Mouse (Mus musculus): ENCODE data around the gene Tmem140. TPM values are rescaled to one million over a fixed set of nuclear protein-coding genes. Genes with fewer than 3 reads are reported as not detected.

Tmem140 gene
- total RNA-seq, 1 experiment from 2014 or later, result 4.9 TPM

DNA sequence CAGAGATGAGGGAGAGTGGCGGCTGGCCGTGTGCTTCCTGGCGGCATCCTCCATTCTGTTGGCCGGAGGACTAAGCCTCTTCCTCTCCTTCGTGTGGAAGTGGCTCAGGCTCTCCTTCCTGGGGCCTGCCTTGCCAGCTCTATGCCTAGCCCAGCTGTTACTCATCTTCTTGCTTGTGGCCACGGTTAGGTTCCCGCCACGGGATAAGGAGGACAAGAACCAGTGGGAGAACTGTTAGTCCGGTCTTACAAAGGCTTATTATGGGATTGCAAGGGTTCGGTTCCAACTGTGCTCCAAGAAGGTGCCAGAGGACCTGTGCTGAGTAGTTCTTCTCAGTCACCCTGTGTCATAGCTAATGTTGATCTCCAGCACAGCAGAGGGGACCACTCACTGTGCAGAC lies 9.9 kb downstream of the Tmem140 start:
- no peak for ATAC-seq (replicated peaks in 1 of 2; ENCODE audit: insufficient read depth in 1 of 2, low FRiP score in 2 of 2, low TSS enrichment in 1 of 2, low read depth in 1 of 2, poor library complexity in 2 of 2, severe bottlenecking in 2 of 2)

DNA sequence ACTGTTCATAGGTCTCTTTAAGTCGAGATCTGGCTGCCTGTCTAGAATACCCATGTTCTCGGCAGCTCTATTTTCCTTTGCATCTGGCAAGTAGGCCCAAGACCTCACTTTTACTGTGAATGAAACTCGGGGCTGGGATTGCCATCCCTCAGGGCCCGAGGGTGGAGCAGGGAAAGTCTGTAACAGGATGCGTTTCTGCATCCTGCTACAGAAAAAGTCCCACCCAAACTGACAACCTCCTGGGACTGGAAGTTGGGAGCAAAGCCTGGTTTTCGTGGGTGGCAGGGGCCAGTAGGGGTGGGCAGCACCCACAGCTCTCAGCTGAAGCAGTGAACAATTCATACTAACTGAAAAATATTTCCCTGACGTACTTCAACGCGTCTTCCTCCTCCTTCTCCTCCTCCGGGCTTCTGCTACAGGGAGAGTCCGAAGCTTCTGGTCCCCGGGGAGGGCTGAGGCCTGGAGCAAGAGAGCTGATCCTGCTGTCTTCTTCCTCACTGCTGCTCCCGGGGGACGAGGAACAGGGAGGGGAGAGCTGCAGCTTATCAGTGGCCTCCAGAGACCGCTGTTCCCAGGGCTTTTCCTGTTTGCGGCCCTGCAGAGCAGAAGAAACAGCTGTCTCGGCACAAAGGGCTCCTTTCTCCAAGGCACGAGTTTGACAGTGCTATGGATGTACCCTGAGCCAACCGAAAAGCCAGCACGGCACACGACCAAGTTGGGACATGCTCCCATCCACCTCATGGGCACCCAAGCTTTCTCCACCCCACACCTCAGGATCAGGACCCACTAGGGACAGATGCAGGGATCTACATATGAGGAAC lies 11.4 kb downstream of the Tmem140 start:
- peak; percentile 5 to 11; a peak in 2 of 4 replicates for ATAC-seq (replicated peaks in 1 of 2; ENCODE audit: insufficient read depth in 1 of 2, low FRiP score in 2 of 2, low TSS enrichment in 1 of 2, low read depth in 1 of 2, poor library complexity in 2 of 2, severe bottlenecking in 2 of 2)

DNA sequence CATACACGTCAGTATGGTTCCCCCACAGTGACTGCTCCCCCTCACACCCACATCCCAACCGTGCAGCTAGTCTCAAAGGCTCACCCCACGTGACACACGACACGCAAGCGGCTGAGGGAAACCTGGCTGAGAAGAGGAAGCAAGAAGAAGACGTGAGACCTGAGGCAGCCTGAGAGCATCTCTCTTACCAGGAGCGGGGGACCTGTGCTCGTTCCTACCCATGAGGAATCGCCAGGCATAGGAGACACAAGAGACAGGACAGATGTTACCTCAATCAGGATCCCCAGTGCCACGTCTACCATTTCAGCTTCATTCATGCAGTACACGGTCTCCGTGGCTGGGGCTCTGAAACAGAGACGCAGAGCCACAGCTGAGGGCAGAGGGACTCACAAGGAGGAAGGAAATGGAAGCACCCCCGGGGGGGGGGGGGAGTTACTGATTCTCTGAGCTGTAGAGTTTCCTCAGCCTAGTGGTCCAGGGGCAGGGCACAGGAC lies 12.4 kb downstream of the Tmem140 start:
- peak; percentile 46 to 58 for ATAC-seq (replicated peaks in 1 of 2; ENCODE audit: insufficient read depth in 1 of 2, low FRiP score in 2 of 2, low TSS enrichment in 1 of 2, low read depth in 1 of 2, poor library complexity in 2 of 2, severe bottlenecking in 2 of 2)

DNA sequence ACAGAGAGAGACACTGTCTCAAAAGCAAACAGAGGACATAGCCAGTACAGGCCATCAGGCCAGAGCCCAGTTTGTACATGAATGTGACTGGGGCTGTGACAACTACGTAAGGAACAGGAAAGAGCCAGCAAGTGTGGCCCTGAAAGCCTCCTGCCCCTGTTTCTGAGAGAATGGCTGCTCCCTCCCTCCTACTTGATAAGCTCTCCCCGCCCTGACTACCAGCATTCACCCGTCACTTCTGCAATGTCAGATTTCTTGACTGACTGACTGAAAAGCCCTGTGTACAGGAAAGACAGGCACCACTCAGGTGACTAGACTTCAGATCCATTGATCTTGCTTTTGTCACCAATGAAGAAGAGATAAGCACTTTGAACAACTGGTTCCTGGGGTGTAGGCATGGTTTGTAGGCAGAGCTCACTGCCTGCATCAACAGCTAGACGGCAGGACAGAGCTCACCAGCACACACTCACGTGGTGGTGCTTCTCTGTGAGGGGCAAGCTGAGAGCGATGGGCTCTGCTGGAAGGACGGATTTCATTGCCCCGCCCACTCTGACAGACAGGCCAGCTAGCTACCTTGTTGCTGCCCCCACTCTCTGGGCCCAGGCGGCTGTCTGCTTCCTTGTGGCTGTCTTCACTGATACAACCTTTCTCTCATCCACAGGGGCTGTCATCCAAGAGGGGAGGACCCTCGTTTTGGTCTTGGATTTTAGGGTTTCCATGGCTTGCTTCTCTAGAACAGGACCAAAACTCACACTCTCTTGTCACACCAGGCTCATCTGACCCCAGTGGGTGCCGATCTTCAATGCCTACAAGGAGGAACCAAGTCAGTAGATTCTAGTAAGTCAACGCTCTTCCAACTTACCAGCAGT lies 13.3 kb downstream of the Tmem140 start:
- ATAC-seq (replicated peaks in 1 of 2; ENCODE audit: insufficient read depth in 1 of 2, low FRiP score in 2 of 2, low TSS enrichment in 1 of 2, low read depth in 1 of 2, poor library complexity in 2 of 2, severe bottlenecking in 2 of 2), result no peak

DNA sequence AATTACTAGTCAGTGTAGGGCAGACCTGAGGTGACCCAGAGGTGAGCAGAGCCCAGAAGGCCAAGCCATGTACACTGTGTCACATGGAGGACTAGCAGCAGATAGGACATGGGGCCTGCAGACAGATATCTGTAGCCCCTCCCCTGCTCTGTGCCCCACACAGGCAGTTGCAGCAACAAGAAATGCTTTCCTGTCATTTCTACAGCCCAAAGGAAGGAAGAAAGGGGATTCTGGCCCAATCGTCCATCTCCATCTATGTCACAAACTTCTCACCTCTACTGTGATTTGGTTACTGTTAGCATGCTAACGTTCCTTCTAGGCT lies 13.8 kb downstream of the Tmem140 start:
- ATAC-seq (replicated peaks in 1 of 2; ENCODE audit: insufficient read depth in 1 of 2, low FRiP score in 2 of 2, low TSS enrichment in 1 of 2, low read depth in 1 of 2, poor library complexity in 2 of 2, severe bottlenecking in 2 of 2), result no peak

DNA sequence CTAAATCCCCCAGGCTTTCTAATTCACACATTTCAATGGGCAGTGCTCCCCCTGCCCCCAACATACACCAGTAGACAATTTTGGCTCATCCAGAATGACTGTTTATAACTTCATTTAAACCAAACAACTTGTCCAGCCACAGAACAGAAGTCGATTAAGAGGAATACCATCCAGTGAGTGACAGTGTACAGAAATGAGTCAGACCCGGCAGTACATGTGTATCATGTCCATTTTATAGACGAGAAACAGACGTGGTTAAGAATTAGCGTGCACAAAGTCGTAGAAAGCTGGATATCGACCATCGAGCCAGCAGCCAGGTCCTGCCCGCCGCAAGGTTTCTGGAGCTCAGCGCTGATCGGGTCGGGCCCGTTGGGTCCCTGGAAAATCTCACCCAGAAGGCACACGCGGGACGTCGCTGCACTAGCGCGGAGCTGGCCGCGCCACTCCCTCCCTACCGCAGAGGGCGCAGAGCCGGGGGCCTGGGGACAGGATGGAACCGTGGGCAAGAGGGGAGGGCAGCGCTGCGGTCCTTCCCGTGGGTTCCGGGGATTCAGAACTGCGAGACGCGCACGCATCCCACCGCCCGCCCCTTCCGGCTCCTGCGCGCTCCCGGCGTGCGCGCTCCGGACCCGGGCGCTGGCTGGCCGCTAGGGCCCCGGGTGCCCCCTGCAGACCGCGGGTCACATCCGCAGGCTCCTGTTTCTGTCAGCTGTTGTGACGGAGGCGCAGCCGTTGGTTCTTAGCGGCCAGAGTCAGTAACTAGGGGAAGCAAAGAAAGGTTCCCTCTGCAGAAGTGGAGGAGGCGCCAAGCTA lies 14.8 kb downstream of the Tmem140 start, which contains the start of gene Cyren:
Cyren (minus strand) TSS at position 552 of the 813 bp plus-strand sequence.
- peak; percentile 66 to 73 for ATAC-seq (replicated peaks in 1 of 2; ENCODE audit: insufficient read depth in 1 of 2, low FRiP score in 2 of 2, low TSS enrichment in 1 of 2, low read depth in 1 of 2, poor library complexity in 2 of 2, severe bottlenecking in 2 of 2)

DNA sequence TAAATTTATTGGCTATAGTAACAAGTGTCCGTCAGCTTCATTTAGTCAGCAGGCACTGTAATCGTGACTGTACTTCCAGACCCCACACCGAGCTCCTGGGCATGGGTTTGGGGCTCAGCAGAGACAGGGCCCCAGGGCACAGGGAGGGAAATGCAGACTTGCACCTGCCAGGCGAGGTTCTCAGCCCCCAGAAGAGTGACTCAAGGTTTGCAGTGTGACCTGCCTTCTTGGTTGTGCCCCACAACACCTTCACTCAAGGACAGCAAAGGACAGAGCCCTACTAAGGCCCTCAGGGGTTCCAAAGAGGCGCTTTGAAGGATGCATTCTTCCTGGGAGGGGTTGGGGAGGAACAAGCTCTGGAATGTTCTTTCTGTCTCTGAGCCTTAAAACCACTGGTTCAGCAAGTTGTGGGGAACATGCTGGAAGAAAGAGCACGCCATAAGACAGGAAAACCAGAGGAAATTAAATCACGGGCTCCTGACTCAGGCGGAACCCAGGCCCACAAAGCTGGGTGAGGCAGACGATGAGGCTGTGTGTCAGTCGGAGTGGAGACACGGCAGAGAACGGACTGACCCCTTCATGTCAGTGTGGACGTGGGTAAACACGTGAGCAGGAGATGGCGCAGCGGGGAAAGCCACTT lies 16.3 kb downstream of the Tmem140 start:
- no peak for ATAC-seq (replicated peaks in 1 of 2; ENCODE audit: insufficient read depth in 1 of 2, low FRiP score in 2 of 2, low TSS enrichment in 1 of 2, low read depth in 1 of 2, poor library complexity in 2 of 2, severe bottlenecking in 2 of 2)

DNA sequence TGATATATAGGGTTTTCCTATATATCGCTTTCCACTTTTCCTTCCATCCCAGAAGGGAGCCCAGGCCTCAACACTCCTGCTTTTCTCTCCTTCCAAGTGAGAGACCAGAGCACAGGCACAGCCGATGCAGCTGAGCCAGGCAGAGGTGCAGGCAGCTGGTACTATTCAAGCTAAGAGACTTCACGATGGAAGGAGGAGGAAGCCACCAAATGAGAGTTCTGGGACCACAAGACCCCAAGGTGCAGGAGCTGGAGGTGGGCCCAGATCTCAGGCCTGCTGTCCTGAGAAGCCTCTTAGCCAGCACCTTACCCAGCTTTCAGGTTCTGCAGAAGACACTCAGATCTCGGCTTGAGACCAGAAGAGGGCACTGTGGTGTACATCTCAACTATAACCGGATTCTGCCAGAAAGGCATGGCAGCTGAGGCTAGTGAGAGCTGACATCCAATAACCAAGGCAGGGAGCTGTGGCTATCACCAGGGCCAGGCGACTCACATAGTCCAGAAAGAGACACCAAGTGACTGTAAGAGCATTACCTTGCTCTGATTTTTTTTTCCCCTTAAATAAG lies 17.0 kb downstream of the Tmem140 start:
- no peak for ATAC-seq (replicated peaks in 1 of 2; ENCODE audit: insufficient read depth in 1 of 2, low FRiP score in 2 of 2, low TSS enrichment in 1 of 2, low read depth in 1 of 2, poor library complexity in 2 of 2, severe bottlenecking in 2 of 2)

DNA sequence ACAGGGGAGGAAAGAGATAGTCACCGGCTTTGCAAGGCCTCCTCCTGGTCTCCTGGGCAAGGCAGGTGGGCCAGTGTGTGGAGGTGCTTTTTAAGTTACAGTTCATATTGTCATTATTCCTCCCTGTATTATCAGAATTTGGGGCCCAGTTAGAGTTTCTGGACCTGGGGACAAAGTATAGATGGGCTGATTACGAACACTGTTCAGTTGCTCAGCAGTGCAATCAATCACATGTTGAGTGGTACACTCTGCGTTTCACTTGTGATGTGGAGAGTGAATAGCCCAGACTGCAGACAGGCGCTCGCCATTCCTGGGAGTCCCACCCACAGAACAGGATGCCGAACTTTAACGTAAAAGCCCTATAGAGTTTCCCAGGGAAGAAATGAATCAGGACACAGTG lies 21.8 kb downstream of the Tmem140 start:
- no peak for ATAC-seq (replicated peaks in 1 of 2; ENCODE audit: insufficient read depth in 1 of 2, low FRiP score in 2 of 2, low TSS enrichment in 1 of 2, low read depth in 1 of 2, poor library complexity in 2 of 2, severe bottlenecking in 2 of 2)

DNA sequence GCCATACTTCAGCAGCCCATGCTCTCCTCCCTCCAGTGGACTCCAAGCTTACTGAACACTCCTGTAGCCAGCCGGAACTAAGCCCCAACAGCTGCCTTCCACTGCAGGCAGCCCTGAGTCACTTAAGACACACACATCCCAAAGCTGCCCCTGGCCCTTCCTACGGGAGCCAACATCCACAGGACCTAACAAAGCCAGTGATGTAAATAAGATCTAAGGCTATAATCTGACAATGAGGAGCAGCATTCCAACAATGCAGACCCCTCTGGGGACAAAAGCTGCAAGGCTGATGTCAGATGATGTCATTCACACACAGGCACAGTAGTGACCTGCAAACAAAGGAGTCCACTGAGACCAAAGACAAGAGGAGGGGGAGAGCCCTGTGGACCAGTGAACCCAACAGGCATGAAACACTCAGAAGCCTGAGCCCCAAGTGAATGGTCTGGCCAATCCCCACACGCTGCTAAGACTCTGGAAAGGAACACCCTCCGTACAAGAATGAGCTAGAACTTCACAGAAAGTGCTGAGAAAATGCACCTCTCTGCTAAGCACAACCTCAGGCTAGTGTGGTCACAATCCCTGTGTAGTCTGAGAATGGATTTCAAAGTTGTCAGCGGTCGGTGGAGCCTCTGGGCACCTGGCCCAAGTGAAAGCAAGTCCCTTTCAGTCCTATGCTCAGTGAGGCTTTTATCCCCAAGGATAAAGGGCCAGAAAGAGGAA lies 24.3 kb downstream of the Tmem140 start:
- no peak for ATAC-seq (replicated peaks in 1 of 2; ENCODE audit: insufficient read depth in 1 of 2, low FRiP score in 2 of 2, low TSS enrichment in 1 of 2, low read depth in 1 of 2, poor library complexity in 2 of 2, severe bottlenecking in 2 of 2)

DNA sequence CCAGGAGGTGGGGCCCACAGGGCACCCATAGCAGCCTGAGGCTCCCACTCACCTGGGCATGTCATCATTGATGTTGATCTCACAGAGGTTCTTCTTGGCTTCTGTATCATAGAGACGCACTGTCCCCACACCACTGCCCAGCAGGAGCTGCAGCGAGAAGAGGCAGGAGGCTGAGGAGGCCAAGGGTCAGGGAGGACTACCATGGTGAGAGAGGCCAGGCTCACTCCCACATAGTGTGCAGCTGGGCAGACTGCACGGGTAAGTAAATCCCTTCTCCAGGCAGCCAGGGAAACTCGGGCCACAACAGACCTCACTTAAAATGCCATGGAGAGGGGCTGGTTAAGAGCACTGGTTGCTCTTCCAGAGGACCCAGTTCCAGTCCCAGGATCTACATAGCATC lies 26.2 kb downstream of the Tmem140 start:
- no peak for ATAC-seq (replicated peaks in 1 of 2; ENCODE audit: insufficient read depth in 1 of 2, low FRiP score in 2 of 2, low TSS enrichment in 1 of 2, low read depth in 1 of 2, poor library complexity in 2 of 2, severe bottlenecking in 2 of 2)

DNA sequence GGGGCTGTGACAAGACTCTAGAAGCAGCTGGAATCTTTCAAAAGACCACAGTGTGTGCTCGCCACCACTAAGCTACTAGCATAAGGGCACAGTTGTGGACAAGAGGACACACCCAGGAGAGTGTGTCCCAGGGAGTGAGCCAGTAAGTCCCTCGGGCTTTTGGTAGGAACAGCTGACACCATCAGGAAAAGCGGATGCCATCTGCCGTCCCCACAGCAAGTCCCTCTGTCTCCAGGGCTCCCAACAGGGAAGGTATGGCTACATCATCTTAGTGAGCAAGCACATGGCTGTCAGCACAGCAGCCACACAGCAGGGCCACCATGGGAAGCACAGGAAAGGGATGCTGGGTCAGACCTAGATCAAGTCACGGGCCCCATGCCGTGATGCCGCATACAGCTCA lies 32.6 kb downstream of the Tmem140 start:
- no peak for ATAC-seq (replicated peaks in 1 of 2; ENCODE audit: insufficient read depth in 1 of 2, low FRiP score in 2 of 2, low TSS enrichment in 1 of 2, low read depth in 1 of 2, poor library complexity in 2 of 2, severe bottlenecking in 2 of 2)

DNA sequence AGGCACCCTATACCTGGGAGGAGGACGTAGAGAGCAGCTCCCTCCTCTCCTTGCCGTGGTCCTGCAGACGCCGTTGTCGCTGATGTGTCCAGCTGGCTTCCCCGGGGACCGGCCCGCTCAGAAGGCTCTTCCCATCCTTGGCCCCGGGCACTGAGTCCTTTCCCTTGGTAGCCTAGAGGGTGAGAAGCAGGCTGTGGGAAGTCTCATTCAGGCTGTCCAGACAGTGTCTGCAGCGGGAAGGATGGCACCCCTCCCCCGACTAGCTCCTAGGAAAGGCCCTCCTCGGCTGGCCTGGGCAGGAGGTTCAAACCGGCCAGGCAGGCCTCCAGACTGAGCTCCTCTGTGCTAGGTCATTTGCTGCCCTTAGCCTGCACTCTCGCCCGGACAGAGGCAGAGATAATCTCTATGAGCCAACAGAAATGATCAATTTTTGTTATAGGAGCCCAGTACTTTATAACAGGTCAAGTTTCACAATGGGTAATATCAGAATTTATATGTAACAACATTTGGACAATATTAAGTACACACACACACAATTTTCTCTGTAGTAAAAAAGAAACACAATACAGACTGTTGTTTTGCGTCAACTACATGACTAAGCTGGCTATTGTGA lies 33.3 kb downstream of the Tmem140 start:
- ATAC-seq (replicated peaks in 1 of 2; ENCODE audit: insufficient read depth in 1 of 2, low FRiP score in 2 of 2, low TSS enrichment in 1 of 2, low read depth in 1 of 2, poor library complexity in 2 of 2, severe bottlenecking in 2 of 2), result no peak; a peak in 1 of 4 replicates

DNA sequence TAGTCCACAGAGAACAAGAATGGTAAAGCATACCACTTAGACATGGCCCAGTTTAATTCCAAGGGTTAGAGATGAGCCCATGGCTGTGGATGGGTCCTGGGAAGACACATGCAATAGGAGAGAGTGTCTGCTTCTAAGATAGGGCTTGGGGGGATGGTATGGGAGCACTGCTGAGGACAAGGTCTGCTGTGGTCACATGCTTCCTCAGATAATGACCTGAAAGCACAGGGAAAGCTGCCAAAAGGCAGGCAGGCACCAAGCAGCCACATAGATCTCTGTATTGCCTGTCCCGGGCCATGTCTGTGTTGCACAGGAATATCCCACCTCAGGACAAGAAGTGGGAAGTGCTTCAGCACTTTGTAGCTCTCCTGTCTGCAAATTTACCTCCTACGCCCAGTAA lies 36.2 kb downstream of the Tmem140 start:
- ATAC-seq (replicated peaks in 1 of 2; ENCODE audit: insufficient read depth in 1 of 2, low FRiP score in 2 of 2, low TSS enrichment in 1 of 2, low read depth in 1 of 2, poor library complexity in 2 of 2, severe bottlenecking in 2 of 2), result no peak

DNA sequence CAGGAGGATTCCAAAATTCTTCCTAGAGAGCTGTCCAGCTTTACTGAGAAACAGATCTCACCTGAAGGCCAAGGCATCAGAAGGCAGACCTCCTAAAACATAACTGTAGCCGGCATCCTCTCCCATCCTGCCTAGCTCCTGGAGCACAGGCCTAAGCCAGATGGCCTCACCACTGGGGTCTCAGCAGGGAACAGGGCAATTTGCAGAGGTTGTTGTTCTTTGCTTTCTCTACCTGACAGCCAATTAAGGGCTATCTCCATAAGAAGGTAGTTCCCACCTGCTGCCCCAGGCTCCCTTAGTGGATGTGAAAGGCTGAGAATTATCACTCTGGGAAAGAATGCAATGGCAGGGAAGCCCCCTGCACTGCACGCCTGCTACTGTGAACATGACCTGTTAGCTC lies 38.0 kb downstream of the Tmem140 start:
- ATAC-seq (replicated peaks in 1 of 2; ENCODE audit: insufficient read depth in 1 of 2, low FRiP score in 2 of 2, low TSS enrichment in 1 of 2, low read depth in 1 of 2, poor library complexity in 2 of 2, severe bottlenecking in 2 of 2), result no peak

DNA sequence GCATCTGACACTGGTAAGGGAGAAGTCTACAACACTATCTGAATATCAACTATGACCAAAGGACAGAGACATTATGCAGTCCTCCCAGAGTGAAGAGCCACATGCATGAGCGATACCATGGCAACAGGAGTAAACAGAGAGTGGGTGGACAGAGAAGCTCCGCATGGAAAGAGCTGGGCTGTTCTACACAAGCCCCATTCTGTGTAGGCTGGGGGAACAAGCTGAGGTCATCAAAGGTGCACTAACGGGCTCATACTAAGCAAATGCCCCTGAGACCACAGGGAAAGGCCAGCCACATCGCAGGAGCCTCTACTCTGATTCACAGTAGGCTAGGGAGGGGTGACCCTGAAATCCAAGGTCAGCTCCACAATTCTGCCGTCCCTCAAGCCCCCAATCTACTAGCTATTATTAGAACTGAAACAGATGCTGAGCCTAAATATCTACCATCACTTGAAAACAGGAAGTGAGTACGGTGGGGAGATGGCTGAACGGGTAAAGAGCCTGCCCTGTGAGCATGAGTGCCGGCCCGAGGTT lies 39.0 kb downstream of the Tmem140 start:
- no peak for ATAC-seq (replicated peaks in 1 of 2; ENCODE audit: insufficient read depth in 1 of 2, low FRiP score in 2 of 2, low TSS enrichment in 1 of 2, low read depth in 1 of 2, poor library complexity in 2 of 2, severe bottlenecking in 2 of 2)

Measured in hematopoietic stem cell, adult 5-6 weeks (primary cell).